Mouse (Mus musculus) layer of hippocampus, postnatal 25 days (tissue): ENCODE measurements around the gene Usp49. TPM values are rescaled to one million over a fixed set of nuclear protein-coding genes. Genes with fewer than 3 reads are reported as not detected.

ENCODE experiments used
- DNase-seq, 2 experiments: peaks; one replicate each; pipeline ENCODE4 v3.0.0; 2022; ENCODE audit warnings: mixed read lengths in 2 of 2, low spot score in 1 of 2; ENCODE audit errors: extremely low spot score in 1 of 2
- total RNA-seq, 2 experiments: library from RNA; stranded (reverse); gene quantifications; 2 replicates each; pipeline ENCODE4 v1.2.3; 2021

Usp49 gene
- total RNA-seq, 2 experiments from 2014 or later, result 9.7 to 14.7 TPM

DNA sequence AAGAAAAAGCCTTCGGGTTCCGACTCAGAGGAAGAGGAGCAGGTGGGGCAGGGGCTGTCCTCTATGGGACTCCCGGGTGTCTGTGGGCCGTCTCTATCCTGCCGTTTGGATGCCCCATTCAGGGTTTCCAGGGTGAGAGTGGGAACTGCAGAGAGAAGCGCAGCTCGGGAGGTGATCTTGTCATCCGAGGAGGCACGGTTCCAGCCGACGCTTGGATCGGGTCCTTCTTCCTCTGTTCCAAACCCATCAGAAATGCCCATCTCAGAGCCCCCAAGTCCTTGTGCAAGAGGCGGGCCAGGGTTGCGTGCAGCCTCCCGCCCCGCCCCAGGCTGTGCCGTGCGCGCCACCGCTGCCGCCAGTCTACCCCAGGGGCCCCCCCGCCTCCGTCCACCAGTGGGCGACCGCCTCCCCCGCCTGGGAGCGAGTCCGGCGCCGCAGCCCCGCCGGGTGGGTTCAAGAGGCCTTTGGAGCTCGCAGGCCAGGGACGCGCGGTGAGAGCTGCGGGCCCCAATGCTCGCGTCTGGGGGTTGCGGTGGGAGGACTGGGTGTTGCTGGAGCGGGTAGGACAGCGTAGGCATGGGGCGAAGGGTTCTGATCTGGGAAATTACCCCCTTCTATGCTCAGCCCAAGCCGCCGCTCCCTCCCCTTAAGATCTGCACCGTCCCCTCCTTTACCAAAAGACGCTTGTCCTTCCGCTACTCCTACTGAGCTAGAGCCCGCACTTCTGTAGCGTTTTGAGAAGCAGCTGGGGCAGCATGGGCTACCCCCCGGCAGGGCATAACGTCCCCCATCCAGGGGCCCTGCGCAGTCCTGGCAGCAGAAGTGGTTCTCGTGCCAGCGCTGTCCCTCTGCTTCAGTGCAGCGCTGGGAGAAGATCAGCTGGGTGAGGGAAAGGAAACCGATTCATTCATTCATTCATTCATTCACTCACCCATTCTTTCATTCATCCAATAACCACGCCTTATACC lies 58.4 kb downstream of the Usp49 start, which contains the start of gene Frs3:
Frs3 (plus strand) TSS at position 423 of the 968 bp plus-strand sequence.
- DNase-seq, result peak; percentile 61 to 65

DNA sequence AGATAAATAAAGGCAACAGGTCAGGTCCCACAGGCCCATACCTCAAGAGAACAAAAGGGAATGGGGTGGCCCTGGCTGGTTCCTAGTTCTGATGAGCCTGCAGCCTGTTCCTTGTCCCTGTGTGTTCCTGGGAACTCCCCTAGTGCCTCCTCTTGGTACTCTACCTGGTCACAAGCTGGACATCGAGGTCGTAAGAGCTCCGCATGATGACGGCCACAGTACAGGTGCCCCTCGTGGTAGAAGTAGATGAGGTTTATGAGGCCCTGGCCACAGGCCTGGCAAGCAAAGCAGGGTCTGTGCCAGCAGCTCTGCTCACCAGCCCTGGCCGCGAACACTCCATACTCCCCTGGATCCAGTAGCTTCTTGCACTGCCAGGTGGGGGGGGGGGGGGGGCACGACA lies 59.4 kb downstream of the Usp49 start:
- DNase-seq, result no peak

DNA sequence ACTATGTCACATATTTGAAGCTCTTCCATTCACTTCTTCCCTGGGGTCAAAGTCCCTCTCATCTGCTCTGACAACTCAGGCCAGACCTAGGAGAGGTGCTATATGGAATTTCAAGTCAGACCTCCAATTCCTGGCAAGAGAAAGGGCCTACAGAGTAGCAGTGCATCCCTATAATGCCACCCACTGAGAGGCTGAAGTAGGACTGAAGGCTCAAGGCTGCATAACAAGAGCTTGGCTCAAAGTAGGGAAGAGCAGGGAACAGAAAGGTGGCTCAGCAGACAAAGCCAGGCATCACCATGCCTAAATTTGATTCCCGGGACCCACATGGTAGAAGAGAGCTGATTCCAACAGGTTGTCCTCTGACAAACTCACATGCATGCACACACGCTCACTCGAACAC lies 61.2 kb downstream of the Usp49 start:
- no peak for DNase-seq

GRCm38 (mm10) chr17:47693671-47694441 lies 63.4 kb downstream of the Usp49 start:
- no peak for DNase-seq

DNA sequence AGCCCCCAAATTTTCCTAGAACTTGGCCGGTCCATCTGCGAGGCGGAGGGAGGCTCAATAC lies 63.8 kb downstream of the Usp49 start, which contains the start of gene Gm21981:
Gm21981 (minus strand) TSS at position 14 of the 61 bp plus-strand sequence.
- no peak for DNase-seq

DNA sequence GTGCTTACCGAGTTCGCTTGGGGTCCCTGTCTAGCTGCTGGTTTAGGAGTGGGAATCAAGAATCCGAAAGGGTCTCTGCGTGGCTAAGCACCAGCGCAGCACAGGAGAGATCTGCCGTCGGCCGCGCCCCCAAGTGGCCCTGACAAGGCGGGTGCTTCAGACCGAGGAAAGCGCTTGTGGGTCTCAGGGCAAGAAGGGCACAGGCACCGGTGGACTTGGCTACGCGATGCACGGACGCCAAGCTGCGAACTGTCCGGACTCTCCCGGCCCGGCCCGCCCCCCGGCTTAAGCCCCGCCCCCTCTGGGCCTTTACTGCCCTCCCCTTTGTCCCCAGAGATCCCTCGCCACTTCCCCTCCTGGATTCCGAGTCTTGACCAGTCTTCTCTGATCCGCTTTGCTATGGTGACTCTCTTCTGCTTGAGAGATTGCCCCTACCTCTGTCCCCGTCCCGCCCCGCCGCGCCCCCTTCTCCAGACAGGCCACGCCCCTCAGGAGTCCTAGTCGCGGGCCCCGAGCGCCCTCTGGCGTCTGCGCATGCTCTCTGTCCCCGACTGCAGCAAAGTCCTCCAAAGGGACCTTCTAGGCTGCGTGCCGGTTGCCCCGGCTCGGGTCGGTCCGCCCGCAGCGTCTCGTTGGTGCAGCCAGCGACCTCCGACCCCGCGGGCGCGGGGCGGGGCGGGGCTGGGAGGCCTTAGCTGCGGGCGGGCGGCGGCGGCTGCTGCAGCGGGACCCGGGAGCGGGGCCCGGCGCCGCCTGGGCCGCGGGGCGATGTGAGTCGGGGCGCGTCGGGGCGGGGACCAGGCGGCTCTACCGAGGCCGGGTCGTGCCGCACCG lies 64.2 kb downstream of the Usp49 start, which contains the start of gene Prickle4:
Prickle4 (minus strand) TSS at position 234 of the 834 bp plus-strand sequence.
- peak; percentile 97 for DNase-seq

- DNase-seq, result peak; percentile 18 to 28
Observed at GRCm38 (mm10) chr17:47695337-47695710, 64.8 kb downstream of the Usp49 start.

- DNase-seq, result no peak
Observed at GRCm38 (mm10) chr17:47698156-47698555, 67.7 kb downstream of the Usp49 start.

GRCm38 (mm10) chr17:47699055-47699454 lies 68.6 kb downstream of the Usp49 start:
- no peak for DNase-seq

DNA sequence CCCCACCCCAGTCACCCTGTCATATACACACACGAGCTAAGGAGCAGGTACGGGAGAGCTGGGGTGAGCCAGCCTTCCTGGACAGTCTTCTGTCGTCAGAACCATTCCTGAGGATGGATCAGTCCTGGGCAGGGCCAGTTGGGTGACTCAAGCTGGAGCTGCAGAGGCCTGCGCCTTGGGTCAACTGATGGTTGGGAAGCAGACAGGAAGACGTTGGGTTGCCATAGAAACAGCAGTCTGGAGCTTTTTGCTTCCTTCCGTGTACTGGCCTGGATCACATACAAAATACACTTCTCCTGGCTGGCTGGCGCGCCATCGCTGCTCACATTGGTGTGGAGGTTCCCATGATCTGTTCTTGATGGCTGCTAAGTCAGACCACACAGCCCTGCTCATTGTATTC lies 71.3 kb downstream of the Usp49 start:
- no peak for DNase-seq

GRCm38 (mm10) chr17:47702548-47703345 lies 72.3 kb downstream of the Usp49 start:
- DNase-seq, result no peak

DNA sequence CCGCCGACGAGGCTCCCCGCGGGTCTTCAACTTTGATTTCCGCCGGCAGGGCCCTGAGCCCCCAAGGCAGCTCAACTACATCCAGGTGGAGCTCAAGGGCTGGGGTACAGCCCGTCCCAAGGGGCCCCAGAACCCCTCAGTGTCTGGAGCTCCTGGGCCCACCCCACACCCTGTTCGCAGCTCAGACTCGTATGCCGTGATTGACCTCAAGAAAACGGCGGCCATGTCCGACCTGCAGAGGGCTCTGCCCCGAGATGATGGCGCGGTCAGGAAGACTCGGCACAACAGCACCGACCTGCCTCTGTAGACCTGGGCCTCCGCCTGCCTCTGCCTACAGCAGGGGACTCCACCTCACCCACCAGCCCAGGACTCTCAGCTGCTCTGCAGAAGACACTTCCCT lies 73.1 kb downstream of the Usp49 start:
- DNase-seq, result no peak

- DNase-seq, result no peak
Observed at GRCm38 (mm10) chr17:47704692-47705091, 74.2 kb downstream of the Usp49 start.

GRCm38 (mm10) chr17:47706196-47706595 lies 75.7 kb downstream of the Usp49 start:
- no peak for DNase-seq

- no peak for DNase-seq
Observed at GRCm38 (mm10) chr17:47707961-47708360, 77.5 kb downstream of the Usp49 start.

- DNase-seq, result no peak
Observed at GRCm38 (mm10) chr17:47708972-47709371, 78.5 kb downstream of the Usp49 start.

DNA sequence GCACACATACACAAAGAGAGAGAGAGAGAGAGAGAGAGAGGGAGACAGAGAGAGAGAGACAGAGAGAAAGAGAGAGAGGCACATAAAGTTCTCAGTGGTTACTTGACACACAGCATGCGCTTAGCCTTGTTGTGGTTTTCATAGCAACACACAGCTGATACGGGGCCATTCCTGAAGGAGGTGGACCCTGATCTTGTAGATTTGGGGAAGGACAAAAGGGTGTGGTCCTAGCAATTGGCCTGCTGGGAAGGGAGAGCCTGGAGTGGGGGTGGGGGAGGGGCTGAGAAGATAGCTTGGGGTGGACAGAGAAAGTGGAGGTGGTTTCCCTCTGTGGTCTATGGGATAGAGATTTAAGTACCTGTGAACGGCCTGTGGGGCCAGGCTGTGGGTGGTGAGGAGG lies 79.5 kb downstream of the Usp49 start:
- no peak for DNase-seq

DNA sequence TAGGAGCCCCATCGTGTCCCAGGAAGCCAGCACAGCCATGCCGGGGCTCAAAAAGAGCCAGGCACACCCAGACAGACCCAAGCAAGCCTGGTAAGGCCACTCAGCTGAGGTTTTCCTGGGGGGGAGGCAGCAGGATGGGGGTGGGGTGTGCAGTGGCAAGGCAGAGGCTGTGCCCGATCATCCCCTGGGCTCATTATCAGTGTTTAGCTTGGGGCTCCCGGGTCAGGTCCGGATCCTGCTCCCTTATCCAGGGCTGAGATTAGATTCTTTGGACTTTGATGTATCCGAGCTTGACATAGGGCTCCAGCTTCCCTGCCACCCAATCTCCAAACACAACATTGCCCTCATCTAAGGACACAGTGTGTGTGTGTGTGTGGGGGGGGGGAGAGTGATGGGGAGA lies 81.4 kb downstream of the Usp49 start:
- no peak for DNase-seq

DNA sequence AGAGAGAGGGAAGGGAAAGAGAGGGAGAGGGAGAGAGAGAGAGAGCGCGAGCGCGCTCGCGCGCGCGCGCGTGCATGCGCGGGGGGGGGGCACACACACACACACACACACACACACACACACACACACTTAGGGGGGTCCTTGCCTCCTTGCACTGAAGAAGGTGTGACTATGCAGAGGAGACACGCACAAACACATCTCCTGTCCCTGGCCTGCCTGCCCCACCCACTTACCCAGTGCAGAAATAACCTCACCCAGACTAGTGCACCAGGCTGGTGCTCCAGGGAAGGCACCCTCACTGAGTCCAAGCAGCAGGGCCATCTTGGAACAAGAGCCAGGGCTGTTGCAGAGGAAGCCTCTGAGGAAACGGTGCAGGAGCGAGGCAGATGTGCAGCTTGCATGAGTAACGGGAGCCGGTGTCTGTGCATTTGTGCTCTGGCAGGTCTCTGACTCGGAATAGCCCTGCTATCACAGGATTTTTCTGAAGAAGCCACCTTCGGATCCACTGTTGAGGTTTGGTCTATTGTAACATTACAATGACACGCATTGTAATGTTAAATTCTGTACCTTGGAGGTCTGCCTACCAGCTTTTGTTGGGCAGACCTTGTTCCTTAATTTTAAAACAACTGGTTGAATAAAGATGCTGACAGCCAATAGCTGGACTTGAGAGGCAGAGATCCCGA lies 82.5 kb downstream of the Usp49 start:
- no peak for DNase-seq

GRCm38 (mm10) chr17:47715037-47715436 lies 84.5 kb downstream of the Usp49 start:
- DNase-seq, result no peak
